Mouse (Mus musculus) stomach, embryonic 14.5 days (tissue): ENCODE measurements around the gene Dcaf15. TPM values are rescaled to one million over a fixed set of nuclear protein-coding genes. Genes with fewer than 3 reads are reported as not detected.

Experiments used
- ATAC-seq: fragments of 200-750 bp; cut with Nextera tagmentation; 2 replicates; pipeline ENCODE4 v1.8.0; 2017; ENCODE audit warnings: low read depth, moderate TSS enrichment; ENCODE audit not compliant: insufficient number of reproducible peaks, insufficient read depth, low FRiP score
- H3K27ac ChIP-seq: fragments of 300-500 bp; sonication (generic); 2 replicates; pipeline ENCODE4 v1.5.1; 2014; ENCODE audit warnings: mild to moderate bottlenecking, low read length, moderate library complexity, mixed read lengths
- H3K27me3 ChIP-seq: fragments of 300-500 bp; sonication (generic); 2 replicates; pipeline ENCODE4 v1.6.1; 2014; ENCODE audit warnings: low read length, control low read depth, mixed read lengths; ENCODE audit not compliant: control insufficient read depth, insufficient read depth
- H3K36me3 ChIP-seq: fragments of 300-500 bp; sonication (generic); 2 replicates; pipeline ENCODE4 v1.6.1; 2014; ENCODE audit warnings: mild to moderate bottlenecking, control low read depth, low read length, moderate library complexity, mixed read lengths; ENCODE audit not compliant: control insufficient read depth, insufficient read depth
- H3K4me1 ChIP-seq: fragments of 300-500 bp; sonication (generic); 2 replicates; pipeline ENCODE4 v1.6.1; 2014; ENCODE audit warnings: low read length, control low read depth, mixed read lengths; ENCODE audit not compliant: control insufficient read depth, insufficient read depth
- H3K4me2 ChIP-seq: fragments of 300-500 bp; sonication (generic); replicated peaks from 2 replicates; pipeline ENCODE4 v1.6.1; 2014; ENCODE audit warnings: low read depth, low read length, control low read depth
- H3K4me3 ChIP-seq: fragments of 300-500 bp; sonication (generic); 2 replicates; pipeline ENCODE4 v1.5.1; 2014; ENCODE audit warnings: low read depth, low read length, control low read depth
- H3K9ac ChIP-seq: fragments of 300-500 bp; sonication (generic); replicated peaks from 2 replicates; pipeline ENCODE4 v1.6.1; 2014; ENCODE audit warnings: low read depth, mild to moderate bottlenecking, control low read depth, low read length, moderate library complexity, mixed read lengths
- H3K9me3 ChIP-seq: fragments of 300-500 bp; sonication (generic); 2 replicates; pipeline ENCODE4 v1.6.1; 2016; ENCODE audit warnings: low read depth, low read length, control low read depth; ENCODE audit not compliant: control insufficient read depth
- WGBS: fragments of 180-500 bp; shearing (Covaris S2); extraction: QIAGEN DNeasy Blood & Tissue Kit; methylation state at CpG from one replicate; pipeline ENCODE4 v1.1.7; 2014; 5-methylcytosine and 5-hydroxymethylcytosine counted together
- polyA plus RNA-seq: library from polyadenylated mRNA; unstranded; fragments of >200 nt; fragmentation: Nextera tagmentation; extraction: Ambion mirVana; gene quantifications from 2 replicates; pipeline ENCODE4 v1.2.1, GENCODE M21; 2014

Gene Dcaf15
- polyA plus RNA-seq, 1 experiment from 2014 or later: 10.8 TPM

GRCm38 (mm10) chr8:84067911-84068310 lies 36.7 kb downstream of the Dcaf15 start:
- Histone ChIP-seq H3K4me2 (peak overlapping the region; percentile 50), H3K9me3 (no peaks in the 10 kb centered on the region), H3K4me3 (peak overlapping the region; percentile 65), H3K4me1 (peaks cover 19% of the 10 kb centered on the region), H3K9ac (no peak overlapping the region; the same call in 1 of the 2 replicates), H3K27me3 (no peaks in the 10 kb centered on the region), H3K36me3 (no peaks in the 10 kb centered on the region), H3K27ac (no peak overlapping the region; the same call in 1 of the 2 replicates)
- WGBS: 78% methylated on average over 7 of the region's 7 CpGs
- ATAC-seq: no peak

- Histone ChIP-seq H3K4me2 (peak overlapping the region; percentile 50), H3K9me3 (no peaks in the 10 kb centered on the region), H3K4me3 (peak overlapping the region; percentile 65), H3K27me3 (no peaks in the 10 kb centered on the region), H3K36me3 (no peaks in the 10 kb centered on the region), H3K9ac (peak overlapping the region; percentile 49), H3K4me1 (peaks cover 19% of the 10 kb centered on the region), H3K27ac (peak overlapping the region; percentile 92)
- WGBS: under 1% methylated on average over 53 of the region's 58 CpGs
- peak; percentile 71 for ATAC-seq
These were observed 37.5 kb downstream of the Dcaf15 start for GRCm38 (mm10) chr8:84067047-84067573.

- Histone ChIP-seq H3K9ac (peak within 1 kb of the TSS; percentile 49), H3K27ac (peak within 1 kb of the TSS; percentile 92), H3K4me3 (peak within 1 kb of the TSS; percentile 65), H3K4me2 (peak within 1 kb of the TSS; percentile 65), H3K27me3 (no peaks in the 10 kb centered on the region), H3K4me1 (peaks cover 19% of the 10 kb centered on the region), H3K36me3 (no peaks in the 10 kb centered on the region), H3K9me3 (no peaks in the 10 kb centered on the region)
- WGBS: under 1% methylated on average over 51 of the region's 51 CpGs
- ATAC-seq: peak; percentile 97
These were observed 38.2 kb downstream of the Dcaf15 start, which contains the start of gene Rfx1 for GRCm38 (mm10) chr8:84066291-84066930. Gene Rfx1, plus strand, starts transcription at chr8:84066834.

GRCm38 (mm10) chr8:84065457-84066072 lies 39.0 kb downstream of the Dcaf15 start:
- H3K4me3 ChIP-seq: peak overlapping the region; percentile 51
- H3K4me2 ChIP-seq: peak overlapping the region; percentile 65
- WGBS: 17% methylated on average over 5 of the region's 5 CpGs
- H3K9me3 ChIP-seq: no peaks in the 10 kb centered on the region
- H3K4me1 ChIP-seq: peaks cover 15% of the 10 kb centered on the region
- H3K36me3 ChIP-seq: no peaks in the 10 kb centered on the region
- no peak for ATAC-seq
- H3K27me3 ChIP-seq: no peaks in the 10 kb centered on the region
- peak overlapping the region; percentile 49 for H3K9ac ChIP-seq
- H3K27ac ChIP-seq: peak overlapping the region; percentile 73

GRCm38 (mm10) chr8:84065037-84065436 lies 39.5 kb downstream of the Dcaf15 start, which contains the start of gene Gm10643:
Gene Gm10643, minus strand, starts transcription at chr8:84065137.
- no peaks in the 10 kb centered on the region for H3K27me3 ChIP-seq
- no peaks in the 10 kb centered on the region for H3K36me3 ChIP-seq
- H3K9me3 ChIP-seq: no peaks in the 10 kb centered on the region
- peak within 1 kb of the TSS; percentile 65 for H3K4me2 ChIP-seq
- no peak for ATAC-seq
- H3K4me3 ChIP-seq: peak within 1 kb of the TSS; percentile 51
- 100% methylated on average over 1 of the region's 1 CpGs for WGBS
- peak within 1 kb of the TSS; percentile 73 for H3K27ac ChIP-seq
- peaks cover 15% of the 10 kb centered on the region for H3K4me1 ChIP-seq
- peak within 1 kb of the TSS; percentile 49 for H3K9ac ChIP-seq

GRCm38 (mm10) chr8:84063861-84064610 lies 40.5 kb downstream of the Dcaf15 start:
- no peak overlapping the region for H3K4me3 ChIP-seq
- H3K4me2 ChIP-seq: no peak overlapping the region
- H3K9ac ChIP-seq: no peak overlapping the region
- 66% methylated on average over 8 of the region's 8 CpGs for WGBS
- no peak overlapping the region for H3K27ac ChIP-seq
- no peaks in the 10 kb centered on the region for H3K36me3 ChIP-seq
- no peaks in the 10 kb centered on the region for H3K27me3 ChIP-seq
- H3K4me1 ChIP-seq: peaks cover 15% of the 10 kb centered on the region
- no peaks in the 10 kb centered on the region for H3K9me3 ChIP-seq
- no peak for ATAC-seq

GRCm38 (mm10) chr8:84060245-84060644 lies 44.3 kb downstream of the Dcaf15 start:
- H3K27ac ChIP-seq: no peak overlapping the region
- H3K4me2 ChIP-seq: no peak overlapping the region
- WGBS: 88% methylated on average over 2 of the region's 2 CpGs
- no peaks in the 10 kb centered on the region for H3K4me1 ChIP-seq
- ATAC-seq: no peak
- no peak overlapping the region for H3K9ac ChIP-seq
- no peaks in the 10 kb centered on the region for H3K9me3 ChIP-seq
- no peaks in the 10 kb centered on the region for H3K36me3 ChIP-seq
- no peaks in the 10 kb centered on the region for H3K27me3 ChIP-seq
- no peak overlapping the region for H3K4me3 ChIP-seq

GRCm38 (mm10) chr8:84059226-84059625 lies 45.3 kb downstream of the Dcaf15 start:
- H3K27ac ChIP-seq: no peak overlapping the region
- no peaks in the 10 kb centered on the region for H3K4me1 ChIP-seq
- ATAC-seq: no peak
- no peak overlapping the region for H3K4me3 ChIP-seq
- H3K27me3 ChIP-seq: no peaks in the 10 kb centered on the region
- no peak overlapping the region for H3K9ac ChIP-seq
- no peak overlapping the region for H3K4me2 ChIP-seq
- 96% methylated on average over 2 of the region's 2 CpGs for WGBS
- no peaks in the 10 kb centered on the region for H3K9me3 ChIP-seq
- H3K36me3 ChIP-seq: no peaks in the 10 kb centered on the region
